Mouse (Mus musculus) heart, adult 2 months (tissue): ENCODE measurements around the gene Smurf1.

Source experiments
- CTCF ChIP-seq: fragments of 200-600 bp; IDR thresholded peaks from 2 replicates; pipeline ENCODE4 v1.8.1; 2022; ENCODE audit warnings: antibody characterized with exemption, mild to moderate bottlenecking, moderate library complexity
- EP300 ChIP-seq: fragments of 200-500 bp; IDR thresholded peaks from 2 replicates; pipeline ENCODE4 v1.6.1; 2011; ENCODE audit warnings: low read depth, low read length, control low read depth; ENCODE audit not compliant: insufficient read depth
- POLR2A ChIP-seq: fragments of 200-500 bp; IDR thresholded peaks from 2 replicates; pipeline ENCODE4 v1.6.1; 2011; ENCODE audit warnings: mild to moderate bottlenecking, low read depth, low read length, control low read depth; ENCODE audit not compliant: insufficient read depth

DNA sequence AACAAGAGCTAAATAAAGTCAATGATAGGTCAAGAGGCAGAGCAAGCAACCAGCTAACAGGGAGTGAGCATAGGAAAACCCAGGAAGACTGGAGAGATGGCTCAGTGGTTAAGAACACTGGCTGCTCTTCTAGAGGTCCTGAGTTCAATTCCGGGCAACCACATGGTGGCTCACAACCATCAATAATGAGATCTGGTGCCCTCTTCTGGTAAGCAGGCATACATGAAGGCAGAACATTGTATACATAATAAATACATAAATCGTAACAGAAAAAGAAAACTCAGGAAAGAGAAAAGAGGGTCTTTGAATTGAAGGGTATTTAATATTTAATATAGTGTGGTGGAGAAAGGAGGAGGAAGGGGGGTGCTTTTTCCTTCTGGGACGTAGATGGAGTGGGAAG lies 5.6 kb upstream of the Smurf1 start:
- TF ChIP-seq POLR2A (no peak), CTCF (peak; percentile 60), EP300 (no peak)
